Mouse (Mus musculus): ENCODE measurements around the gene Slc29a4.

- TF ChIP-seq POLR2A (IDR thresholded peaks at IDR 0.05; ENCODE audit: borderline replicate concordance, insufficient read depth, low read length) (no peak), CTCF (IDR thresholded peaks at IDR 0.05; ENCODE audit: borderline replicate concordance, insufficient read depth, low read depth, low read length) (no peak)
These were observed 11.3 kb downstream of the Slc29a4 start for GRCm38 (mm10) chr5:142703569-142703968.
